Comparison of ENCODE assay signal across 12 mouse cellular contexts in genomic region chr9:9475009-9475744, GRCm38 (mm10).
DNase-seq lines count a peak whose midpoint lies in the region; ATAC-seq and TF ChIP-seq lines count a peak whose summit lies in the region.
"Had no signal": no experiment of that assay in that cellular context is flagged by ENCODE, and none has a peak within 500 bp of the region (broad histone marks: within the 10 kb centered on the region; RNA-seq: fewer than 3 reads in every experiment).

No protein-coding gene starts in this region.

- TF ChIP-seq CTCF in heart, postnatal 0 days (IDR thresholded peaks at IDR 0.05; ENCODE audit: low read depth), result no peak
- no peak for TF ChIP-seq CTCF in brain, embryonic 14.5 days (IDR thresholded peaks at IDR 0.05; ENCODE audit: borderline replicate concordance, extremely low read depth, insufficient read depth, insufficient read length)

- 0 out of 2 replicates have a peak, but pooled peaks have one; percentile 67 for TF ChIP-seq EP300 in heart, postnatal 0 days (IDR thresholded peaks at IDR 0.05; ENCODE audit: low read depth)

- TF ChIP-seq POLR2A in brain, embryonic 14.5 days (IDR thresholded peaks at IDR 0.05; ENCODE audit: borderline replicate concordance, extremely low read depth, insufficient read depth, insufficient read length, poor library complexity, severe bottlenecking), result no peak

- H3K4me2 ChIP-seq in heart, postnatal 0 days (ENCODE audit: low read depth, low read length), result no peak overlapping the region
- H3K4me2 ChIP-seq in forebrain, embryonic 15.5 days (replicated peaks), result no peak overlapping the region
- H3K4me2 ChIP-seq in midbrain, embryonic 15.5 days, result no peak overlapping the region
- H3K4me2 ChIP-seq: liver, embryonic 15.5 days had no signal

- peak; percentile 78 for DNase-seq in heart, postnatal 0 days (ENCODE audit: low spot score)
- DNase-seq in heart, postnatal 25 days (ENCODE audit: low spot score), result no peak
- DNase-seq in brain, embryonic 14.5 days (ENCODE audit: low read depth), result peak; percentile 90
- no peak for DNase-seq in adrenal gland, postnatal 25 days
- no peak for DNase-seq in yolk sac, embryonic 10.5 days (ENCODE audit: low spot score)
- DNase-seq: gastrocnemius, postnatal 36 days; kidney, adult 11 months; kidney, postnatal 4 days had no signal

- no peaks in the 10 kb centered on the region for H3K36me3 ChIP-seq in heart, postnatal 0 days (replicated peaks; ENCODE audit: control insufficient read depth, insufficient read depth, low read length)
- no peaks in the 10 kb centered on the region for H3K36me3 ChIP-seq in forebrain, embryonic 15.5 days
- no peaks in the 10 kb centered on the region for H3K36me3 ChIP-seq in midbrain, embryonic 15.5 days (replicated peaks)
- H3K36me3 ChIP-seq: limb, embryonic 10.5 days; liver, embryonic 15.5 days had no signal

- H3K27ac ChIP-seq in heart, postnatal 0 days (ENCODE audit: low read depth), result no peak overlapping the region
- no peak overlapping the region for H3K27ac ChIP-seq in forebrain, embryonic 15.5 days (replicated peaks)
- no peak overlapping the region for H3K27ac ChIP-seq in midbrain, embryonic 15.5 days
- H3K27ac ChIP-seq: limb, embryonic 10.5 days; liver, embryonic 15.5 days had no signal

- no peak overlapping the region for H3K9ac ChIP-seq in heart, postnatal 0 days (replicated peaks; ENCODE audit: low read depth, low read length)
- H3K9ac ChIP-seq in forebrain, embryonic 15.5 days (replicated peaks), result no peak overlapping the region
- H3K9ac ChIP-seq in midbrain, embryonic 15.5 days, result no peak overlapping the region
- H3K9ac ChIP-seq: liver, embryonic 15.5 days had no signal

- H3K4me1 ChIP-seq in heart, postnatal 0 days (ENCODE audit: control insufficient read depth, insufficient read depth), result no peaks in the 10 kb centered on the region
- peaks cover 11% of the 10 kb centered on the region for H3K4me1 ChIP-seq in forebrain, embryonic 15.5 days
- H3K4me1 ChIP-seq in midbrain, embryonic 15.5 days, result peaks cover 7% of the 10 kb centered on the region; the same call in 1 of the 2 replicates
- H3K4me1 ChIP-seq: limb, embryonic 10.5 days; liver, embryonic 15.5 days had no signal

- peaks cover 28% of the 10 kb centered on the region for H3K27me3 ChIP-seq in heart, postnatal 0 days (ENCODE audit: control insufficient read depth, insufficient read depth, low read length)
- H3K27me3 ChIP-seq in forebrain, embryonic 15.5 days, result no peaks in the 10 kb centered on the region
- no peaks in the 10 kb centered on the region for H3K27me3 ChIP-seq in midbrain, embryonic 15.5 days (replicated peaks)
- H3K27me3 ChIP-seq: liver, embryonic 15.5 days had no signal

- peak; percentile 78 for ATAC-seq in heart, postnatal 0 days (ENCODE audit: insufficient read depth, low read depth)
- ATAC-seq in forebrain, embryonic 15.5 days (replicated peaks), result peak; percentile 89
- ATAC-seq in midbrain, embryonic 15.5 days (replicated peaks), result peak; percentile 63

- H3K9me3 ChIP-seq in heart, postnatal 0 days (replicated peaks; ENCODE audit: control insufficient read depth, low read length), result no peaks in the 10 kb centered on the region
- H3K9me3 ChIP-seq in forebrain, embryonic 15.5 days, result no peaks in the 10 kb centered on the region
- no peaks in the 10 kb centered on the region for H3K9me3 ChIP-seq in midbrain, embryonic 15.5 days
- H3K9me3 ChIP-seq: limb, embryonic 10.5 days; liver, embryonic 15.5 days had no signal

- H3K4me3 ChIP-seq in heart, postnatal 0 days (ENCODE audit: low read depth, low read length), result no peak overlapping the region
- H3K4me3 ChIP-seq in forebrain, embryonic 15.5 days, result no peak overlapping the region
- no peak overlapping the region for H3K4me3 ChIP-seq in midbrain, embryonic 15.5 days
- H3K4me3 ChIP-seq: limb, embryonic 10.5 days; liver, embryonic 15.5 days had no signal

- intact Hi-C loops in heart, postnatal 25 days (cut with DNase I), result no loop called here

- WGBS in heart, postnatal 0 days, result 27% methylated on average over 8 of the region's 8 CpGs
- 12% methylated on average over 8 of the region's 8 CpGs for WGBS in forebrain, embryonic 15.5 days
- WGBS in midbrain, embryonic 15.5 days, result 43% methylated on average over 8 of the region's 8 CpGs

Comparison
In these comparisons a context has a peak if more than half of its experiments do, and no peak if none do; other contexts are left out.
1. DNase-seq: peak in heart, postnatal 0 days (single experiment) and brain, embryonic 14.5 days (single experiment); none in heart, postnatal 25 days (single experiment), adrenal gland, postnatal 25 days (single experiment) and yolk sac, embryonic 10.5 days (single experiment).
2. Peak in every context shown above with its lines, with median percentiles within 50 percentile points of each other: ATAC-seq.